Mouse (Mus musculus) large intestine, adult 2 months (tissue): ENCODE data around the gene Mbnl3. TPM values are rescaled to one million over a fixed set of nuclear protein-coding genes. Genes with fewer than 3 reads are reported as not detected.

Experiments
- polyA plus RNA-seq: library from polyadenylated mRNA; depleted of rRNA; stranded (reverse); fragments of >200 nt; gene quantifications from 2 replicates; pipeline ENCODE4 v1.2.3, GENCODE M21; 2012; rRNA removed

Gene Mbnl3
- polyA plus RNA-seq, 1 experiment, result 3.4 TPM

Other genes starting within 250 kb of the Mbnl3 start
- gene Rap2c, start 188.5 kb downstream of the Mbnl3 start, polyA plus RNA-seq, result 5.3 and 9.0 TPM in 2 replicates